Mouse (Mus musculus): ENCODE measurements at regions not wholly inside any gene's neighbourhood (a gene's known extent, or its start where the extent isn't known, plus 50 kb on each side); places are given as distances from the start of the nearest gene placed in this dataset.

DNA sequence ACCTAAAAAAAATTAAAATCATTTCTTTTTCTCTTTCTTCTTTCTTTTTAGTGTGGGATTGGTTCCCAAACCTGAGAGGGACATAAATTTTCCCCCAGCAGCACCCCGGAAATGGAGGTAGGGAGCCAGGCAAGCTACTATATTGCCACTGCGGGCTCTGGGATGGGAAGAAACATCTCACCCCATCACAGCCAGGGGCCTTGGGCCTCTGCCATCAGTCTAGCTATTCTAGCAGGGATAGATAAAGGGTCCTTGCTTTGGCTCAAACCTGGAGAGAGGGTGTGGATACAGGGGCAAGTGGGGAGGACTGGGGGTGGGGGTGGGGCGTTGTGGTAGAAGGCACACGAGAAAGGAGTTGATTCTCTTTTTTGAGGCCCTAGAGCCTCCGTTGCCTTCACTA is 116.3 kb upstream of the Lhx1 start:
- in situ Hi-C loops (cut with MboI, MseI): no loop called here

DNA sequence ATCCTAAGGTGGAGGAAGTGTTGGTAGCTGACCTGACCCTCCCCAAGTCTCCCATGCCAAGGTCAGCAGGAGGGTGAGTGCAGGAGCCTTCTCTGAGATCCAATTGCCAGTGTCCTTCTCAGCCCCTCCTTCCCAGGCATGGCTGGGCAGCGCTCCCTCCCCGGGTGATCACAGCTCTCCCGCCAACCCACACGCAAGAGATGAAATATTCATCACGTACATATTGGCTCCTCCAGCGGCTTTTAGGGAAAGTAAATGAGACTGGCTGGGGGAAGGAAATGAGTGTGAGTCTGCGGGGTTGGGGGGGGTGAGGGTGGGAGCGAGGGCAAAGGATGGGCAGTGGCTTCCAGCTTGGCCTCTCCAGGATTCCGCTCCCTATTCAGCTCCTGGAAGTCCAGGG is 113.0 kb upstream of the Lhx1 start:
- in situ Hi-C loops (cut with MboI, MseI): no loop called here

DNA sequence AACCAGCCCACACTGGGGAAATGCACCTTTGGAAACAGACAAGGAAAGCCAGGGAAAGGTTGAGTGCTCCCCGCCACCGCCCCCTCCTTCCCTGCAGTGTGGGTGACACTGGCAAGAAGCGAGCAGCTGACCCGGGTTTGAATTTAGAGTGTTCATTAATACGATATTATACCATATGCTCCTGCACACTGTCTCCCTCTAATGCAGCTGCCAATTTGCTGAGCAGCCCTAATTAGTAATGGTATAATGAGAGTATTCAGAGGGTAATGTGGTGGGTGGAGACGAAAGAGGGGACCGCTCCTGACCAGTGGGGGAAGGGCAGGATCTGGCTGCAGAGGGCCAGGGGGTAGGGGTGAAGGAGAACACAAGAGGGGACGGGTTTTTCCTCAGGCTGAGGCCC is 111.9 kb upstream of the Lhx1 start:
- in situ Hi-C loops (cut with MboI, MseI): no loop called here

DNA sequence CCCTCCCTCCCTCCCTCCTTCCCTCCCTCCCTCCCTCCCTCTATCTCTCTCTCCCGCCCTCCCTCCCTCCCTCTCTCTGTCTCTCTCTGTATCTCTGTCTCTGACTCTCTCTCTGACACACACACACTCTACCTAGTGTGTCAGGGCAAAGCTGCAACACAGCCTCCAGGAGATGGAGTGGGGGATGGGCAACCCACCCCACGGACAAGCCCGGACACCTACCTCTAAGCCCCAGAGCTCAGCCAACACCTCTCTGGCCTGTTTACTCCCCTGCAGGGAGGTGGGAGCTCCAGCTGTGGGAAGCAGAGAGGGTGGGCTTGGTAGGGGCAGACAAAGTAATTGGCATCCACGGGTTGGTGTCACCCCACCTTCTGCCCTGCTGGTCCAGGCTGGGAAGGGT is 109.7 kb upstream of the Lhx1 start:
- in situ Hi-C loops (cut with MboI, MseI): no loop called here

DNA sequence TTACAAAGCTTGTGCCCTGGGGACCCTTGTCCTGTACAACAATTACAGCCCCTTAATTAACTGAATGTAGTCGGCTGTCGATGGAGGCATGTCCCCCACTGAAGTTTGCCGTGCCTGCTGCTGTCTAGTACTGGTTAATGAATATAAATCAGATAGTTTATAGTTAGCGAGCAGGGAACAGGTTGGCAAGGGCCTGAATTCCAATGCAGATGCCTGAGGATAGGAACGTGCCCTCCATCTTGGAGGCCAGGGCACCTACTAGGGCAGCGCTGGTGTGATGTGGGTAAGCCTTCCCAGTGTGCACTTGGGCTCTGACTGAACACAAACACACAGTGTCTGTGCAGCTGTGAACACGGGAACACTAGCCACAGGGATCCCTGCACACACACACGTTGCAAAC is 108.0 kb upstream of the Lhx1 start:
- in situ Hi-C loops (cut with MboI, MseI): no loop called here

DNA sequence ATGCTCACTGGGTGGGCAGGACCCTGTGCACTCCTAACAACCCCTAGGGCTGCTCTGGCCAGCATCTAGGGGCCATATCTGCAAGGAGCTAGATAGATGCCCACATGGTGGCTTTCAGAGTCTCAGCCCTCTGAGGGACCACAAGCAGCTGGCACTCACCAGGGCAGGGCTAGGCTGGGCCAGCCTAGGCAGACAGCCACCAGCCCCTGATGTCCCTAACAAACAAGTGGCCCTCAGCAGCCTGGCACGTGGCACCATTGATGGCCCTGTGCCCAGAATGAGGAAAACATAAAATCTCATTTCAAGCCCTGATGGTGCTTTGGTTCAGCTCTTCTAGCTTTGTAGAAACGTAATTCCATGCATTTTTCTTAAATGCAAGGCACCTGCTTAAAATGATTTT is 102.8 kb upstream of the Lhx1 start:
- in situ Hi-C loops (cut with MboI, MseI): no loop called here

DNA sequence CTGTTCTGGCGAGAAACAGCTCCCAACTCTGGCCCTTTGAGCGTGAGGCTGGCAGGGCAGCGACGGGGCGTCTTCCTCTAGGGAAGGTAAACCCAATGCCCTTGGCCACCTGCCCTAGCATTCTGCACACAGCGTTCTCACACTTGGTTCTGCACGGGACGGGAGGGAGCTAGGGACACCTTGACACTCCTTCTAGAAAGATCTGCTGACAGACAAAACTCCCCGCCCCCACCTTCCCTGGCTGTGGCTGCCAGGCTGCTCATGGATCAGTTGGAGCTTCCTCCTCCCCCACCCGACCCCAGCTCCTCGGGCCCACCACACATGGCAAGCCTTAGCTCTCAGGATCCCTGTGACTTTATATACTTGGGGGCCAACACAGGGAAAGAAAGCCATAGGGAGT is 102.3 kb upstream of the Lhx1 start:
- in situ Hi-C loops (cut with MboI, MseI): no loop called here

DNA sequence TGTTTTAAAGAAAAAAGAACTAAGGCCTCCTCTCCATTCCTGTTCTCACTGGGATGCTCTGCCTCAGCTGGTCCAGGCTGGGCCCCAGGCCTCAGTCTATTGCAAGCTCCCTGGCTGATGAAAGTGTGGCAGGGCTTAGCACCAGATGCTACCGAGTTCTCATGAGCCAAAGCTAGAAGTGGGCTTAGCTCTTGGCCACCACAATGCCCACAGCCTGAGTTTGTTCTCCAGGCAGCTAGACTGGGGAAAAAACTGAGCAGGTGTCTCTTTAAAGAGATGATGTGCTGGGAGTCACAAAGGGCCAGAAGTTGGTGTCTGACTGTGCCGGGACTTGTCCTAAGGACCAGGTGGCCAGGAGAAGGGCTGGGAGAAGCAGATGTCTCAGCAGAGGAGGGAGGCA is 101.9 kb upstream of the Lhx1 start:
- in situ Hi-C loops (cut with MboI, MseI): no loop called here

DNA sequence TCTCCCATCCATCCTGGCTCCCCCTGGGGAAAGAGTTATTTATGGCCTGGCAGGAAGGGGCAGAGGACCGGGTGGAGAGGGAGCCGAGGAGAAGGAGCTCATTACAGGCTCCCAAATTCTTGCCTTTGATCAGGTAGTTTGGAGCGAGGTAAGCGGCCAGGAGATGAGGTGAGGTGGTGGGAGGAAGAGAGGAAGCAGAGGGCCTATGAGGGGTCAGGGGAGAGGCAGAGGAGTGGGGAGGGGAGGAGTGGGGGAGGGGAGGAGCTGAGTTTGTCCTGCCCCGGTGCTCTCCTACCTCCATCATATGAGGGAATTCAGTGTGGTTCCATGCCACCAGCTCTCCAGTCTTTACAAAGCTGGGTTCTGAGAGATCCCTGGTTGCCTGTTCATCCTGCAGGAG is 98.8 kb upstream of the Lhx1 start:
- in situ Hi-C loops (cut with MboI, MseI): no loop called here

DNA sequence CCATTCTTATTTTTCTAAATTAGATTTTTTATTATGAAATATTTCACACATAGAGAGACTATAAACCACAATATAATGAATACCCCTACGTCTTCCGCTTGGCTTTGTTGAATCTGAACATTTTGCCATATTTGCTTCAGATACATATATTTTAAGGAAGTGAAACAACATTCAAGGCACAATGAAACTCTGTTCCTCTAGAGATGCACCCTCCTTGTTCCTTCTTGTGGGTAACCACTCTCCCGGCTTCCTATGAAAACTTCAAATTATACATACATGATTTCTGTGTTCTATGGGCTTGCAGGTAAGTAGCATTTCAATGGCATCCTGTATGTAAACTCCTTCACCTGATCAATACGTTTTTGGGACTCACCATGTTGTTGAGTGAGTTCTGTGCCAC is 94.4 kb upstream of the Lhx1 start:
- in situ Hi-C loops (cut with MboI, MseI): no loop called here

DNA sequence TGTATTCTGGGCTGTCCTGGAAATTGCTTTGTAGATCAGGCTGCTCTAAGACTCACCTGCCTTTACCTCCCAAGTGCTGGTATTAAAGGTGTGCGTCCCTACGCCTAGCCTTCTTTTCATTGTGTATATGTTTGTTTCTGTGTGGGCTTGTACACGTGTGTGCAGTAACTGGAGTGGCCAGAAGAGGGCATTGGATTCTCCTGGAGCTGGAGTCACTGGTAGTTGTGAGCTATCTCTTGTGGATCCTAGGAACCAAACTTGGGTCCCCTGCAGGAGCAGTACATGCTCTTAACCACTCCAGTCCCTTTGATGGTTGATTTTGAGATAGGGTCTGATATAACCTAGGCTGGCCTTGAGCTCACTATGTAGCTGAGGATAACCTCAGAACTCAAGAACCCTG is 93.2 kb upstream of the Lhx1 start:
- in situ Hi-C loops (cut with MboI, MseI): no loop called here

DNA sequence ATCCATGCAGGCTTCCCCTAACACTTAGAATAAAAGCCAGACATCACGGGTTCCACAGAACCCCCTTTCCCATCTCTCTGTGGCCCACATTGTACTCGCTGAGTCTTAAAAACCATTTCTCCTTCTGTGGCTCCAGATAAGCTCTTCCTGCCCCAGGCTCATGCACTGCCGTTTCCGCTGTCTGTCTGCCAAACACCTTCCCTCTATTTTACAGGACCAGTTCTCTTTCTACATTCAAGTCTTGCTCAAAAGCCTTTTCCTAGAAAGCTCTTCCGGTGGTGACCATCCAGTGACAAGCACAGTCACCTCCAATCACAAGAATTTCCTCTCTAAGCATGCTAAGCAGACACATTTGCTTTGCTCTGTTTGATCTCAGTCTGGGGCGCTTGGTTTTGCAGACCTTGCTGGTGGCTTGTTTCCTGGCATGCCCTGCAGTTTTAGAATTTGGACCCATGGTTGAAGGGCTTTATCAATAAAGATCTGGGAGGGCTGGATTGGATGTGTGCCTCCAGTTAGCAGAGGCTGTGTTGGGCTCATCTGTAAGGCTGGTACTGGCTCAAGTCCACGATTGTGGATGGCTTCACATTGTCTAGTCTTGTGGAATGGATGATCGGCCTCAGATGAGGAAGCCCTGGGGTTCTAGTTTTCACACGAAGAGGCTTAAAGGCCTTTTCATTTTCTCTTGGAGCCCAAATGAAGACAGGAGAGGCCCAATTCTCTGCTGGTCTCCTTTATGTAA is 87.8 kb upstream of the Lhx1 start:
- in situ Hi-C loops (cut with MboI, MseI): no loop called here

DNA sequence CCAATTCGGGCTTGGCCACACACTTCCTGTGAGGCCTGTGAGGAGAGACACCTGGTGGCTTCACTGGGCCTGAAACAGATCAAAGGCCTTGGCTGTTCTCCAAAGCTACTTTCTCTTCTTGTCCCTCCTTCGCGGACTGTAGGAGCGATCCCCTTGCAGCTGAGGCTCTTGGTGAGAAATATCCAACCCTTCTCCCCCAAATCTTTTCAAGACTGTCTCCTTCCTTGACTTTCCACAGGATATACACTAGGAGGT is 86.2 kb upstream of the Lhx1 start:
- in situ Hi-C loops (cut with MboI, MseI): no loop called here

DNA sequence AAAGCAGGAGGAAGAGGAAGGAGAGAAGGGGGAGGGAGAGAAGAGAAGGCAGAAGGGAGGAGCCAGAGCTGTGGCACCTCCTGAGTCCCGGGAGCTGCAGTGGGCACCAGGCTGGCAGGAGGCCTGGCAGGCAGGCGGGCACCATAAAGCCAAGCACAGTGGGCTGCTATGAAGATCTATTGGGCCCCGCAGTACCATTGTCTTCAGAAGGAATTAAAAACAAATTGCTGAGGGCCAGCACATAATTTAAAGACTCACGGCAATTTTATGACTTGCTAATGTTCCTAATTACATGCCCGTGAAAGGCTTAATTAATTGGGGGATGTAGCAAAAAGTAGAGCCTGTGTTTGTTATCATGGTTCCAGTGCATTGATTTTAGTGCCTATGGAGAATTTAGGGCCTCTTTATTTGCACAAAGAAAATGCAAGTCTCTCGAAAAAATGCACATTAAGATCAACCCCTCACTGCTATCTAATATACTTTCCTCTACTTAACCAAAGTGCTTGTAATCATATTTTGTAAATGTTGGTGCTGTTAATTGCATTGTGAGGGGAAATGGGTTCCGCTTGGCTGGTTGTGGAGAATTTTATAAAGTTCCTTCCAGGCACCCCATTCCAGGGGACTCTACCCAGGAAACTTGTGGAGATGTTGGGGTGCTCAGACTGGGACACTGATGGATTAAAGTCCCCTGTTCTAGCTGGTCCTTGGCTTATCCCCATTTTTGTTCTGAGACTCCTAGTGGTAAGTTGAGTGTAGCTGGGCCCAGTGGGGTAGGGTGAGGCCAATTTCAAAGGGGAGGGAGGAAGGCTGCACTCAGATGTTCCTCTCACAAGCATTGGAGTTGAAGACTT is 85.7 kb upstream of the Lhx1 start:
- in situ Hi-C loops (cut with MboI, MseI): no loop called here

DNA sequence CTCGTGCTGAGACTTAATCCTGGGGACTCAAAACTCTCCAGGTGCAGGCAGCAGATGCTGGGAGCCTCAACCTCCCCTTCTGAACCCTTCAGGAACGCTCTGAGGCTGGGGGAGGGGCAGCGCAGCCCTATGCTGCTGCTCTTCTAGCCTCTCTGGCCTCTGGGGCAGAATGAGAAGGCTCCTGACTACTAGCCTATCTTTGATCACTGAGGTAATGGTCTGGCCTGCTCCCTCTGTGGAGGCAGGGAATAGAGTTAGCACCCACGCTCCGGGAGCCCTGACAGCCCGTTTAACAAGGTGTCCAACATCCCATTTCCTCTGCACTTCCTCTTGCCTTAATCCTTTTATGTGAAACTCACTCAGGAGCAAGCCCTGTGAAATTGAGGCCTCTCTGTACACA is 79.4 kb upstream of the Lhx1 start:
- in situ Hi-C loops (cut with MboI, MseI): no loop called here

DNA sequence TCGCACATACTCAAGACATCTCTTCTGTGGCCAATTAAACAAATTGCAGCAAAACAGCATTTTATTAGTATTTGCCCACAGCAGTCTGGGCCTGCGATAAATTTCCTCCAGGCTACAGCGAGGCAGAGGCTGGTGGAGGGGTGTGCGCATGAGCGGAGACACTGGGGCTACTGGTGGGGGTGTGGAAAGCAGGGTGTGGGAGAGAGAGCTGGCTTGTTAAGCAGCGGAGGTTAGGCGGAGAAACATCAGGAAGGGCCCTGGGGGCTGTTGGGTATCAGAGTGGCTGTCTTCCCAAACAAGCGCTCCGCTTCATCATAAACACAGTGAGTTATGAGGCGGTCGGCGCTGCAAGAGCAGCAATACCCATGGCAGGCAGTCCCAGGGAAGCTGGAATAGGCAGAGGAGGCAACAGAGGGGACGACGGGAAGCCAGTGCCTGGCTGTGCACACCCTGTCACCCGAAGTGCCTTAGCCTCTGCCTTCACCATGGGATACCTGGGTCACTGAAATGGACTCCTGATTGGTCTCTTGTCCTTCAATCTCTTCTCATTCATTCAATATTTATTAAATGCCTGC is 74.0 kb upstream of the Lhx1 start:
- in situ Hi-C loops (cut with MboI, MseI): no loop called here

DNA sequence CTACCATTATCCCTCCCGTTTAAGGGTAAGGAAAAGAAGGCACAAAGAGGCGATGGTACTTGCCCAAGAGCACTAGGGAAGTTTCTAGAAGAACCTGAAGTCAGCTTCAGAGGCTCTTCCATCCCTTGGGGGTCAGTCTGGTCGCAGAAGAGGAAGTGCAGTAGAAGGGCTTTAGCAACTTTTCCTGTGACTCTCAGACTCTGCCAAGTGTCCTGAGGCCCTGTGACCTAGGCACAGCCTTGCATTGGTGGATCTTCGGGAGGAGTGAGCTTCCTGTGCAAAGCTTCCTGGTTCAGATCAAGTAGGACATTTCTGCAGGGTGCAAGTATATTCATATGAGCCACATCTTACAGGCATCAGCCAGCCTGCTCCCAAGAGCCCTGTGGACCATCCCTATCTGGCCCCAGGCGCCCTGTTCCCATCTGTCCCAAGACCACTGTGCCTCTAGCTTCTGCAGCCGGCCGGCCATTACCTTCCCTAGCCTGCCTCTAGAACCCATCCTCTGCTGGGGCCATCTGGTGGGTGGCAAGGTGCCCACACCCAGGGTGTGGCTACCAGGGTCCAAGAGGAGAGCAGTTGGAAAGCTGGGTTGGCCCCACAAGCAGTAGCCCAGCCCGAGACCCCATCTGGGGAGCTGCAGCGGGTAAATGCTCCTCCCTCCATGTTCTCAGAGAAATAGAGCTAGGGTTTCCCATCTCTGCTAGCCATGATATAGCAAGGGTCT is 72.4 kb upstream of the Lhx1 start:
- in situ Hi-C loops (cut with MboI, MseI): no loop called here

DNA sequence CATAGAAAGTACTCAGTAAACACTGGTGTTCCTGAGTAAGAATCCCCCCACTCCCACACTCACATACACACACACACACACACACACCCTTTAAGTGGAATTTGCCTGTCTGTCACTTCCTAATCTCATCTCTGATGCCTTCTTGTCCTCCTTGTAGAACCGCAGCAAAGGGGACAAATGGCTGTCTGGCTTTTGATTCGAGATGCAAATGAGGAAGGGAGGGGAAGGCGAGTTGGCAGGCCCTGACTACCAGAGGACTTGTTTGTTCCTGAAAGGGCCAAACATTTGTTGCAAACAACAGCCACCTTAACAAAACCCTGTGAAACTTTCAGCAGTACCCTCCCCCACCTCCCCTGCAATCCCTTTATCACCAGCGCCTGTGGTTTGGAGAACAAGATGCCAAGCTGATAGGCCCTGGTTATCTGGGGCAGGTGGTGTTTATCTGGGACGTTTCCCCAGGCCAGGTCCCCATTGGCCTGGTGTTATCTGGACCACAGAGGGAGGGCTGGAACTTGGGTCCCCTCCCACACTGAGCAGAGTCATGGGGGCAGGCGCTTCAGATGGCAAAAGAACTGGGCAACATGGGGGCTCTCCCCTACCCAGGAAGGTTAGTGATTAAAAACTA is 67.5 kb upstream of the Lhx1 start:
- in situ Hi-C loops (cut with MboI, MseI): no loop called here

DNA sequence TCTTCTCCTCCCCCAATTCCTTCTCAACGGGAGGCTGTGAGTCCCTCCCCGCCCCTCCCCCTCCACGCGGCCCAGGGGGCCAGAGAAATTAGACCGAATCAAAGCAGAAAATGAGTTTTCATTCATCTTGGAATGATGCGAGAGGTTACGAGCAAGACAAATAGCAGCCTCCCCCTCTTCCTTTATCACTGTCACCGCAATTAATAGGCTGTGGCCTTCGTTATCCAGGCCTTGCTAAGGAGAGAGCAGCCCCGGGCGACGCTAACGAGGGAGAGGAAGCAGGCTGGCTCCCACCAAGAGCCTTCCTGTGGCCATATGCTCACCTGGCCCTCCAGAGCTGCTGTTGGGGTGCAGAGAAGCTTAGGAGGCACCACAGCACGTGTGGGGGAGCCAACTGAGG is 61.8 kb upstream of the Lhx1 start:
- in situ Hi-C loops (cut with MboI, MseI): no loop called here

DNA sequence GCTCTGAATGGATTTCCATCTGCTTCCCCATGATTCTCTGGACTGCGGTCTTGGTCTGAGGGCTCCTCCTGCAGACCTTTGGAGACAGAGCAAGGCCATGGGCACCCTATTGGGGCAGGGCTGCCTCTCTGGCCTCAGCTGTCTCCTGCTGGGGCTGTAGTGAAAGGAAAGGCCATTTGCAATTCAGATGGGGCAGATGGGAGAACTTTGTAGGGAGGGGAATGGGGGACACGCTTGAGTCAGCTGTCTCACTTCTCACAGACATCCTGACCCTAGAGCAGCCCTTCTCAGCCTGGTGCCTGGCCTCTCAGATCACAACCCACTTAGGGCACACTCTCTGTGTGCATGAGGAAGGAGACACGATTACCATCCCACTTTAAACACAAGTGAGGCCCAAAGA is 60.3 kb upstream of the Lhx1 start:
- in situ Hi-C loops (cut with MboI, MseI): no loop called here

DNA sequence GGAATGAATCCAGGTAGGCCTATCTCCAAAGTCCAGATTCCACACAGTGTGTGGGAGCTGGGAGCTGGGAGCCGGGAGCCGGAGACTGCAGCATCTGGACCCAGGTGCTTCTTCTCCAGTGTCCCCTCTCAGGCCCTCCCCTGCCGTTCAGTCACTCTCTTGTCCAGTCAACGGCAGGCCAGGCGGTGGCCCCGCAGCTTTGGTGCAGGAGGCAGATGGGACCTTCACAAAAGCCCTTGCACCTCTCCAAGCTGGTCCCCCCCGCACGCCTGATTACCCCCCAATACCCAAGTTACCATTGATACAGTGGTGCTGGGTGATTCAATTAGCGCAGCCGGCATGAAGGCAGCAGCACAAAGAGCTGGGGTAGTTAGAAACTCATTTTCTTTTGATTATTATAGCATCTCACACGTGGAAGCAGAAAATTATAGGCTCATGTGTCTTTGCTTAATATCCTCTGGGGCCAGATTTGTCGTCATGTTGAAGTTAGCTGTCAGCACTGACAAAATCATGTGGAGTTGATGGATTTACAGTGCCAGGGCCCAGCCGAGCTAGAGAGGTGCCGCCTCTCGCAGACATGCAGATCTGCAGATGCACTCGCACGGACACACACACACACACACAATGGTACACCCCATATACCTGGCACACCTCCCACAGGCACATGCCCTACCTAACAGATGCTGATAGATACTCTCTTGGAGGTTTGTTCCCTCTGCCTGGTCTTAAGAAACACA is 53.6 kb upstream of the Lhx1 start:
- in situ Hi-C loops (cut with MboI, MseI): no loop called here

All from T-helper 17 cell (primary cell).